Mouse (Mus musculus) cortical plate, adult 2 months (tissue): ENCODE results near the gene Ppp2r5d. TPM values are rescaled to one million over a fixed set of nuclear protein-coding genes. Genes with fewer than 3 reads are reported as not detected.

Experiments used
- H3K27ac ChIP-seq: fragments of 200-500 bp; 2 replicates; pipeline ENCODE4 v1.5.1; 2012; ENCODE audit warnings: low read length, control low read depth, inconsistent platforms; ENCODE audit not compliant: insufficient read depth
- H3K4me1 ChIP-seq: fragments of 200-500 bp; 2 replicates; pipeline ENCODE4 v1.6.1; 2011; ENCODE audit warnings: low read length; ENCODE audit not compliant: control insufficient read depth, insufficient read depth
- H3K4me3 ChIP-seq: fragments of 200-500 bp; 2 replicates; pipeline ENCODE4 v1.5.1; 2011; ENCODE audit warnings: mild to moderate bottlenecking, low read length, control low read depth; ENCODE audit not compliant: insufficient read depth
- CTCF ChIP-seq: fragments of 200-500 bp; IDR thresholded peaks from 2 replicates; pipeline ENCODE4 v1.5.1; 2011; ENCODE audit warnings: mild to moderate bottlenecking, control low read depth, low read length; ENCODE audit not compliant: insufficient read depth; ENCODE audit errors: extremely low read depth
- POLR2A ChIP-seq: fragments of 200-500 bp; IDR thresholded peaks from 2 replicates; pipeline ENCODE4 v1.6.1; 2011; ENCODE audit warnings: mild to moderate bottlenecking, low read length, control low read depth; ENCODE audit not compliant: insufficient read depth; ENCODE audit errors: extremely low read depth
- polyA plus RNA-seq: library from polyadenylated mRNA; depleted of rRNA; stranded (reverse); fragments of >200 nt; gene quantifications from 2 replicates; pipeline ENCODE4 v1.2.3, GENCODE M21; 2012; rRNA removed

The Ppp2r5d gene
- polyA plus RNA-seq: 97.4 and 98.9 TPM in 2 replicates

DNA sequence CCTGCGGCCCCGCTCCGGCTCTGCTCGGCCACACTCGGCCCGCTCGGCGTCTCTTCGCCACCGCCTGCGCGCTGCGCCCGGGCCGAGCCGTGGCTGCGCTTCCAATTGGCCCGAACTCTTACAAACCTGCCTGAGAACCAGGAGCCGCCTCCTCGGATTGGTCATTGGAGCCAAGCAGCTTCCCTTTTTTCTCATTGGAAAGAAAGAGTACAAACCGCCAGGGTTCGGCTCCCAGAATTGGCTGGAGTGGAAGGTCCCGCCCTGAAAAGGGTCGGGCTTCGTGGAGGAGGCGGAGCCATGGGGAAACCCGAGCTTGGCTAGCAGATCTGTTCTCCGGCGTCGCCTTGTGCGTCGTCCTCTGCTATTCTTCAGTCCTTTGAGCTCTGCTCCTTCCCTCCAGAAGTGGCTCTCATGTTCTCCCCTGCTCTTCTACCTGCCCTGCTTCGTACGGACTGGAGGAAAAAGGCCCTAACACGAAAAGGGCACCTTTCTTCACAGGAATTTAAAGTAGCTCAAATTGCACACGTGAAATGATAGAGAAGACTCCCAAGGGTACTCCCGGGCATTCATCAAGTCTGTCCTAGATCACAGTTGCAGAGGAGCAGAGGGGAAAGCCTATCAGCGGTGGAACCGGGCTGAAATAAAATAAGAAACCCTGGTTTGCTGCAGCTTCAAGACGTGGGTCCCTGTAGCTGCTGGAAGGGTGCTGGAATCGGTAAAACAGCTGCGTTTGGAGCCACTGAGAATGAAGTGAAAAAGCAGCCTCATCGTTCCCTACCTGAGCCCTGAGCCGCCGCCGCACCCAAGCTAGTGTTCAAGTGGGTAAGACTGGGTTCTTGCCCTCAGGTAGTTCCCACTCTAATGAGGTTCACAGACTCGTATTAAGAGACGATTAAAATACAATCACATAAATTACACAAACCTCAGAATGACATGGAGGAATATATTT is at the start of gene Ppp2r5d:
Gene Ppp2r5d, minus strand, starts transcription at position 225 of the 949 bp plus-strand sequence.
- Histone ChIP-seq H3K4me1 (peaks cover 10% of the 10 kb centered on the region), H3K4me3 (peak within 1 kb of the TSS; percentile 14), H3K27ac (no peak within 1 kb of the TSS)
- TF ChIP-seq CTCF (no peak), POLR2A (peak; percentile 97)

- Histone ChIP-seq H3K4me3 (peak within 1 kb of the TSS; percentile 88), H3K27ac (no peak within 1 kb of the TSS), H3K4me1 (peaks cover 3% of the 10 kb centered on the region; the same call in 1 of the 2 replicates)
- TF ChIP-seq CTCF (no peak), POLR2A (peak; percentile 92)
Observed at GRCm38 (mm10) chr17:46751794-46752556, 47.1 kb upstream of the Ppp2r5d start, which contains the start of gene Cnpy3. Gene Cnpy3 (minus strand): TSS chr17:46752214.

- TF ChIP-seq CTCF (no peak), POLR2A (no peak)
- no peak overlapping the region for H3K27ac ChIP-seq
- H3K4me1 ChIP-seq: peaks cover 3% of the 10 kb centered on the region; the same call in 1 of the 2 replicates
- H3K4me3 ChIP-seq: peak overlapping the region; percentile 88
Observed at GRCm38 (mm10) chr17:46751056-46751793, 46.3 kb upstream of the Ppp2r5d start.

DNA sequence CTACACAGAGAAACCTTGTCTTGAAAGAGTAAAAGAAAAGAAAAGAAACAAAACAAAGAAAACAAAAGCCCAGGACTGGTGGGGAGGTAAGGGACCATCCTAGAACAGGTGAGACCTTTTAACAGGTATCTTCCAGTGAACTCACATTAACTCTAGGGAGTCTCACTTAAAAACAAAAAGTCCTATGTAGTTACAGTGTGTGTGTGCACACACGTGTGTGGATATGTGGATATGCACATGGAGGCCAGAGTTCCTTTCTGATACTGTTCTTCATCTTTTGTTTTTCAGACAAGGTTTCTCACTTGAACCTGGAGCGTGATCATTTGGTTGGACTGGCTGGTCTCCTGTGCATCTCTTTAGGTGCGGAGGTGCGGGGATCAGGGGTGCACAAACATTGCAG is 45.7 kb upstream of the Ppp2r5d start:
- Histone ChIP-seq H3K4me3 (peak overlapping the region; percentile 88; the same call in 1 of the 2 replicates), H3K4me1 (peaks cover 3% of the 10 kb centered on the region; the same call in 1 of the 2 replicates), H3K27ac (no peak overlapping the region)
- TF ChIP-seq CTCF (no peak), POLR2A (no peak)

GRCm38 (mm10) chr17:46749282-46749681 is 44.4 kb upstream of the Ppp2r5d start:
- H3K27ac ChIP-seq: no peak overlapping the region
- TF ChIP-seq POLR2A (no peak), CTCF (no peak)
- H3K4me1 ChIP-seq: peaks cover 3% of the 10 kb centered on the region; the same call in 1 of the 2 replicates
- H3K4me3 ChIP-seq: no peak overlapping the region

DNA sequence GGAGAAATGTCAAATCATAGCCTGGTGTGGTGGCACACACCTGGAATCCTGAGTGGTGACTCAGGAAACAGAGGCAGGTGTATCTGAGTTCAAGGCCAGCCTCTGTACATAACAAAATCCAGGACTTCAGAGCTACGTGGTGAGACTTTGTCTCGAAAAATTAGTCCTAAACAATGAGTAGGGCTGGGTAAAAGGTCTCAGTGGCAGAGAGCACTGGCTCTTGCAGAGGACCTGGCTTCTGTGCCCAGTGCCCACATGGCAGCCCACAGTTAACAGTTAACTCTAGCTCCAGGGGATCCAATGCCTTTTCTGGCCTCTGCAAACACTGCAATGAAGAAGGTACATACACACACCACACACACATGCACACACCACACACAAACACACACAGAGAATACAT is 42.9 kb upstream of the Ppp2r5d start:
- H3K4me1 ChIP-seq: peaks cover 3% of the 10 kb centered on the region; the same call in 1 of the 2 replicates

DNA sequence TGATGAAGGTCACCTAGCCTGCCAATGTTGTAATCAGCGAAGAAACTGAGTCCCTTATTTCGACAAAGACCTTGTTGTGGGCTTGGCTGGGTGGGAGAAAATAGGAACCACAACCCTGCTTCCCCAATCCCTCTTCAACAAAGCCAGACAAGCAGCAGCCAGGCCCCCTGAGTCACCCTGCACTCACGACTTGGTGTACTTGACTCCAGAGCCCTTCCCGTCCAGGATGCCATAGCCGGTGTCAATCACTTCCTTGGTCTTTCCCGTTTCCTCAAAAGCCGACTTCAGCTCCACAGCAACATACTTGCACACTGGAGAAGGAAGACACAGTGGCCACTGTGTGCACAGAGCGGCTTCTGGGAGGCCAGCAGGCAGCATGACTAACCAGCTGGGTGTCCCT is 42.3 kb upstream of the Ppp2r5d start:
- peaks cover 3% of the 10 kb centered on the region; the same call in 1 of the 2 replicates for H3K4me1 ChIP-seq
- no peak overlapping the region for H3K4me3 ChIP-seq
- H3K27ac ChIP-seq: no peak overlapping the region
- TF ChIP-seq CTCF (no peak), POLR2A (no peak)

More for the DNA sequence above, 42.9 kb upstream of the Ppp2r5d start:
- TF ChIP-seq POLR2A (no peak), CTCF (no peak)
- Histone ChIP-seq H3K4me3 (no peak overlapping the region), H3K27ac (no peak overlapping the region)

DNA sequence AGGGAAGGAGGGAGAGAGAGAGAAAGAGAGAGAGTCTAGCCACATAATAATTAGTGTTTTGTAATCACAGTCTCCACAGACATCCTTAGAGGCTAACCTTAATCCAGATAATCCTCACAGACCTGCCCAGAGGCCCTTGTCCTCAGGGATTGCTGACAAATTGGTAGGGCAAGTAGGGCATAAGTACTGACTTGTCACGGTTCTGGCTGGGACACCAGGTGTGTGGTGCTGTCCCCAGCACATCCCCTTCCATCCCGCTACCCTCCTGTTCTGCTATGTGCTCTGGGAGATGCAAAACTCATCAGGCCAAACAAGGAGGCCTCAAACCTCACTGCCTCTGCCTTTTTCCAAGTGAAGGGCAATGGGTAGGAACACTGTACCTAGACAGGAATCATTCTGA is 40.6 kb upstream of the Ppp2r5d start:
- TF ChIP-seq CTCF (no peak), POLR2A (no peak)
- no peak overlapping the region for H3K27ac ChIP-seq
- H3K4me1 ChIP-seq: no peaks in the 10 kb centered on the region
- H3K4me3 ChIP-seq: no peak overlapping the region

DNA sequence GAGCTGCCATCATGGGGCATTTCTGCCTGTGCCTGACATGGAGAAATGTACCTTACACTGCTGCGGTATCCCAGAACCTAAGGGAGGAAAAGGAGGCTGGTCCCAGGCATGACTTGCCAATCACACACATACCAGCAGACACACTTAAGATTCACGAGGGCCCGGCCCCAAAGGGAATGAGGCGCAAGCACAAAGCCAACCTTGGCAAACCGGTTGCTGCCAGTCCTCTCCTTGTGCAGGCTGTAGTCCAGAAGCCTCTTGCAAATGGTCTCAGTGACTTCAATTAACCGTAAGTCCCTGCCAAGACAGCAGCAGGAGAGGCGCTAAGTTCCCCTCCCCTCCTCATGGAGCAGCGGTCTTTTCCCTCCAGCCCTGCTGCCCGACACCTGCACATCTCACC is 38.1 kb upstream of the Ppp2r5d start:
- TF ChIP-seq CTCF (no peak), POLR2A (no peak)
- H3K4me1 ChIP-seq: no peaks in the 10 kb centered on the region

More for the DNA sequence above, 38.1 kb upstream of the Ppp2r5d start:
- Histone ChIP-seq H3K4me3 (no peak overlapping the region), H3K27ac (no peak overlapping the region)
